In genomic region chr8:91545561-91545960, GRCm38 (mm10) we compare ENCODE assay signal across 17 mouse cellular contexts.
DNase-seq lines count a peak whose midpoint lies in the region; ATAC-seq and TF ChIP-seq lines count a peak whose summit lies in the region.
"Had no signal": no experiment of that assay in that cellular context is flagged by ENCODE, and none has a peak within 500 bp of the region (broad histone marks: within the 10 kb centered on the region; RNA-seq: fewer than 3 reads in every experiment).

No protein-coding gene starts in this region.

- H3K4me1 ChIP-seq in intestine, postnatal 0 days (replicated peaks; ENCODE audit: control insufficient read depth, insufficient read depth, low read length): no peaks in the 10 kb centered on the region
- H3K4me1 ChIP-seq in hindbrain, embryonic 16.5 days (ENCODE audit: control insufficient read depth, insufficient read depth, low read depth, low read length): no peaks in the 10 kb centered on the region

- no peak overlapping the region for H3K9ac ChIP-seq in intestine, postnatal 0 days (ENCODE audit: low read depth, low read length)
- no peak overlapping the region for H3K9ac ChIP-seq in hindbrain, embryonic 16.5 days (ENCODE audit: low read depth, low read length)
- H3K9ac ChIP-seq: embryonic facial prominence, embryonic 12.5 days; heart, embryonic 15.5 days; hindbrain, embryonic 15.5 days; liver, embryonic 12.5 days; midbrain, embryonic 15.5 days had no signal

- 91% methylated on average over 3 of the region's 3 CpGs for WGBS in intestine, postnatal 0 days
- WGBS in hindbrain, embryonic 16.5 days: 93% methylated on average over 3 of the region's 3 CpGs

- no peaks in the 10 kb centered on the region for H3K36me3 ChIP-seq in intestine, postnatal 0 days (ENCODE audit: control insufficient read depth, insufficient read depth)
- H3K36me3 ChIP-seq in hindbrain, embryonic 16.5 days (ENCODE audit: control insufficient read depth, insufficient read depth, low read length): no peaks in the 10 kb centered on the region
- H3K36me3 ChIP-seq: heart, embryonic 15.5 days; hindbrain, embryonic 15.5 days; liver, embryonic 12.5 days; midbrain, embryonic 15.5 days had no signal

- H3K4me3 ChIP-seq in intestine, postnatal 0 days (ENCODE audit: low read depth, low read length): no peak overlapping the region
- H3K4me3 ChIP-seq in hindbrain, embryonic 16.5 days (ENCODE audit: low read length): no peak overlapping the region
- H3K4me3 ChIP-seq: embryonic facial prominence, embryonic 12.5 days; heart, embryonic 15.5 days; hindbrain, embryonic 15.5 days; liver, embryonic 12.5 days; midbrain, embryonic 15.5 days had no signal

- peak; percentile 53 for ATAC-seq in intestine, postnatal 0 days
- no peak for ATAC-seq in hindbrain, embryonic 16.5 days
- ATAC-seq: liver, embryonic 12.5 days; midbrain, embryonic 15.5 days had no signal

- no peak overlapping the region for H3K27ac ChIP-seq in intestine, postnatal 0 days (ENCODE audit: low read depth, low read length)
- H3K27ac ChIP-seq in hindbrain, embryonic 16.5 days (ENCODE audit: low read depth, low read length): no peak overlapping the region
- H3K27ac ChIP-seq: embryonic facial prominence, embryonic 12.5 days; heart, embryonic 15.5 days; hindbrain, embryonic 15.5 days; kidney, postnatal 0 days; liver, embryonic 12.5 days; midbrain, embryonic 15.5 days had no signal

- no peaks in the 10 kb centered on the region for H3K9me3 ChIP-seq in intestine, postnatal 0 days (ENCODE audit: control insufficient read depth)
- no peaks in the 10 kb centered on the region for H3K9me3 ChIP-seq in hindbrain, embryonic 16.5 days (ENCODE audit: control insufficient read depth, low read length)
- H3K9me3 ChIP-seq: embryonic facial prominence, embryonic 12.5 days; heart, embryonic 15.5 days; hindbrain, embryonic 15.5 days; liver, embryonic 12.5 days; midbrain, embryonic 15.5 days had no signal

- TF ChIP-seq CTCF in intestine, postnatal 0 days (IDR thresholded peaks at IDR 0.05; ENCODE audit: low read depth): no peak

- DNase-seq in 3134 (ENCODE audit: extremely low read depth, insufficient read length, low spot score) (peak; percentile 72), 3T3-L1 (ENCODE audit: low read depth, low spot score) (peak; percentile 94)
- peak; percentile 82 for DNase-seq in adrenal gland, adult 2 months
- DNase-seq in frontal cortex, postnatal 36 days (ENCODE audit: low spot score in 2 of 2): no peak
- no peak for DNase-seq in spleen, postnatal 14 days (ENCODE audit: low spot score in 2 of 2)
- DNase-seq: cerebellum, adult 9-11 months; gastrocnemius, postnatal 36 days; lung, postnatal 10 days; thymus, postnatal 4 days had no signal

- no peaks in the 10 kb centered on the region for H3K27me3 ChIP-seq in intestine, postnatal 0 days (replicated peaks; ENCODE audit: control insufficient read depth, insufficient read depth, low read length)
- H3K27me3 ChIP-seq in hindbrain, embryonic 16.5 days (replicated peaks; ENCODE audit: control insufficient read depth, insufficient read depth, low read length): no peaks in the 10 kb centered on the region
- H3K27me3 ChIP-seq: embryonic facial prominence, embryonic 12.5 days; heart, embryonic 15.5 days; hindbrain, embryonic 15.5 days; liver, embryonic 12.5 days; midbrain, embryonic 15.5 days had no signal

- H3K4me2 ChIP-seq in intestine, postnatal 0 days (replicated peaks; ENCODE audit: low read depth): no peak overlapping the region
- H3K4me2 ChIP-seq in hindbrain, embryonic 16.5 days (ENCODE audit: low read length): no peak overlapping the region
- H3K4me2 ChIP-seq: embryonic facial prominence, embryonic 12.5 days; heart, embryonic 15.5 days; hindbrain, embryonic 15.5 days; liver, embryonic 12.5 days; midbrain, embryonic 15.5 days had no signal

Comparison
In these comparisons a context has a peak if more than half of its experiments do, and no peak if none do; other contexts are left out.
1. DNase-seq: peak in 3134 (single experiment), 3T3-L1 (single experiment) and adrenal gland, adult 2 months (single experiment); none in frontal cortex, postnatal 36 days (0 of 2) and spleen, postnatal 14 days (0 of 2).